Mouse (Mus musculus) thymus, postnatal 14 days (tissue): ENCODE results near the gene Fam155a.

Source experiments
- DNase-seq: peaks from one replicate; pipeline ENCODE4 v3.0.0; 2021

Fam155a gene

DNA sequence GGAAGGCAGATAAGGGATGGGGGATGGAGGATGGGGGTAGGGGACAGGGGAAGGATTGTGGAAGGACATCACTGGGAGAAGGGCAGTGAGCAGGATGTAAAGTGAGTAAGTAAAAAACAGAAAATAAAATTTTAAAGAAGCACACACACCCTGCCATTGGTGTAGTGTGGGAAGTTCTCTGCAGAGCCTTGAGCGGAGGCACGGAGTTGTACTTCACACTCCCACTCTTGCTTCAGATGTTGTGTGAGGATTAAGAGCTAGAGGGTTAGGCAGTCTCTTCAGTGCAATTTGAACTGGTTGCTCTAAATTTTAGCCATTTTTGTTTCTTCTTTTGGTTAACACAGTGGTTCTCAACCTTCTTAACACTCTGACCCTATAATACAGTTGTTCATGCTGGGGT is 114.1 kb downstream of the Fam155a start:
- DNase-seq = no peak

DNA sequence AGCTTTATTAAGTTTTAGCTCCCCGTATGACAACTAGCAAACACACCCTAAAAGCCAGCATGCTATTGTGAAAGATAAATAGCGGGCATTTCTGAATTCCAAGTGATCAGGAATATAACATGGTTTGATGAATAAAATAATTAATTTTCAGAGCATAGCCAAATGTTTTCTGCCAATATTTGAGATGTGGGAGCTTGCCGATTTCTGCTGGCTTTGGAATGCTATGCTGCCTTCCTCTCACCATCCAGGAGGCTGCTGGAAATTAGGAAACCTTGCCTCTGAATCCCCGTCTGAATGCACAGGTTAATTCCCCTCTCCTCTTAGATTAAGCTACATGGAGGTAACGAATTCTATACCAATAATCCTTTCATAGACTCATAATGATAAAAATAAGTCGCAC is 116.1 kb downstream of the Fam155a start:
- no peak for DNase-seq

DNA sequence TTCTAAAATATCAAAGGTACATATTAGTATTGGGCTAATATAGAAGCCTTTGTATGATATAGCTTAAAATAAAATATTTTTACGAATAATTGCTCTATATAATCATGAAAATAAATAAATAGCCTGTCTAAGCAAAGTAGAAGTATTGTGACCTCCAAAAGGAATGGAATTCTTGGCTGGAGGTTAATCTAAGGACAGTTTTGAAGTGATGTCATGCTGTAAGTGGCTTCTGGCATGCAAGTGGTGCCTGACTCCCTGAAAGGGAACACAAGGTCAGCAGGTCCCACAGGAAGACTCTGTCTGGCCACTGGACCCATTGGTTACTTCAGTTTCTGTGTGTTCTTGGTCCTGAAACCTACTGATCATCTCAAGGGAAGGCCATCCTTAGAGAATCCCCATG is 117.3 kb downstream of the Fam155a start:
- no peak for DNase-seq

DNA sequence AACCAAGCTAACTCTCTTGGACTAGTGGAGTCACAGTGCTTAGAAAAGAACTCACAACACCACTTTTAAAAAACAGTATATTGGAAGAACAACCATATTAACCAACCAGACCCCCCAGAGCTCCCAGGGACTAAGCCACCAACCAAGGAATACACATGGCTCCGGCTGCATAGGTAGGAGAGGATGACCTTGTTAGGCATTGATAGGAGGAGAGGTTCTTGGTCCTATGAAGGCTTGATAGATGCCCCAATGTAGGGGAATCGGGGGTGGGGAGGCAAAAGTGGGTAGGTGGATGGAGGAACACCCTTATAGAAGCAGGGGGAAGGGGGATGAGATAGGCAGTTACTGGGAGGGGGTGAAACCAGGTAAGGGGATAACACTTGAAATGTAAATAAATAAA is 132.8 kb downstream of the Fam155a start:
- DNase-seq = no peak

DNA sequence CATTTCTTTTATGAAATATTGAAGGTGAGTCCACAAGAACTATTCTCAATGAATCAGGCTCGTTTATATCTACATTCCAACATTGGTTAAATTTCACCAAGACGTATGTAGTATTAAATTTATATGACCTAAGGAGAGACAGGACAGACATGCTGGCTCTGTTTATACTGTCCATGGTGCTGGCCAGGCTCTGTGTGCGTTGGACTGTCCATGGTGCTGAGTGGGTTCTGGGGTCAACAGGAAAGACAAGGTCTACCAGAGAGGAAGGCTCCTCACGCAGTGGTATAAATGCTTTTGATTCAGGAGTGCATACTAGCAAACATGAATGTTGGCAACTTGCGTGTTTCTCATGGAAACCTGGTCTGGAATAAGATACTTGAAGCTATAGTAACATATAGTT is 135.7 kb downstream of the Fam155a start:
- no peak for DNase-seq

DNA sequence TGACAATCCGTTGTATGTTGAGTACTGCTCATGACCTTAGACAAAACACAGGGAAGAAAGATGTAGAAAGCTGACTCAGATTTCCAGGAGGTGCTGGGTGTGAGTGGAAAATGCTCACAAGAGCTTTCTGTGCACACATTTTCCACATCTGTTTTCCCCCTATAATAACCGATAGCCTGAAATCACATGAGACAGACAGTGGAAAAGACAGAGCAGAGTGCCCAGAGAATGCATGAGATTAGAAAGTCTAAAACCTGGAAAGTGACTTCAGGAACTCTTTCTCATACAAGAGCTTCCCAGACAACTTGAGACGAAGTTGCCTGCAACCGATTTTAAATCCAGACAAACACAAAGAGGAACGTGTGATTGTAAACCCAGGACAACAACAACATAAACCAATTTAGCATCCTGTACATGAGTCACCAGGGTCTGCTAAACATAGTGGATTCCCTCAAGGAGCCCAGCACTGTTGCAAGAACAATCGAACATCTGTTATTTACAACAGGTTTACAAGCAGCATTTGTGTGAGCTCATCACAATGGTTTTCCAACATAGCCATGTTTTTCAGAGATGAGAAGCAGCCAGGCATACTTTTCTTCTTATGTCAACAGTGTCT is 163.8 kb downstream of the Fam155a start:
- DNase-seq = no peak

DNA sequence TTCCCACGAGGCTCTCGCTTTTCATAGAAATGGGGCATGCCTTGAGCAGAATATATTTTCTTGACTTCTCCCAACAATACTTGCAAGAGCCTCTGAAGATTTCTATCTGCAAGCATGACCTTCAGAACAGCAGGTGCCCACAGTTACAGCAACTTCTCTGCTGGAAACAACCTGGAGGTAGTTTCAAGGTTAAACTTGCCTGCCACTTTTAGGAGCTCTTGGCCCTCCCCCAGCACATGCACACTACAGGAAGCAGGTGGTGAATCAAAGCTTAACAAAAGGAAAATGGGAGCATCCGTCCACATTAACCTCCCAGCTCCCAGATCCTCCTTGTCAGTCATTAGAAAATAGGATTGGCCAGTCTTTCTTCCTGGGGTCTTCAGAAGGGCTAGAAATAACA is 175.0 kb downstream of the Fam155a start:
- DNase-seq = no peak

DNA sequence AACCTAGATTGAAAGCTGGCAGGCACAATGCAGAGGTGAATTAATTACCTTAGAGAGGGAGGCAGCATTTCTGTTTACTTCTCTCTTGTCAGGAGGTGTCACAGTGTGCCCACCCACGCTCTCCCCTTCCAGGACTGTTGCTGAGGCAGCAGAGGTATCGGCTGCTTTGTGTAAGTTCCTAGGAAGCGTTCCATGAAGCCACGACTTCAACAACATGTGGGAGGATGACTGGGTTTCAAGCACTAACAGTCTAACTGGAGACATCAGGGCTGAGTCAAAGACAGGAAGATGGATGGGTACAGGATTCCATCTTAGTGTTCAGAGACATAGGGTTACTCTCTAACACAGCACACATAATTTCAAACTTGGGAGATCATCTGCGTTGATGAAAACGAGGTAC is 189.1 kb downstream of the Fam155a start:
- no peak for DNase-seq

DNA sequence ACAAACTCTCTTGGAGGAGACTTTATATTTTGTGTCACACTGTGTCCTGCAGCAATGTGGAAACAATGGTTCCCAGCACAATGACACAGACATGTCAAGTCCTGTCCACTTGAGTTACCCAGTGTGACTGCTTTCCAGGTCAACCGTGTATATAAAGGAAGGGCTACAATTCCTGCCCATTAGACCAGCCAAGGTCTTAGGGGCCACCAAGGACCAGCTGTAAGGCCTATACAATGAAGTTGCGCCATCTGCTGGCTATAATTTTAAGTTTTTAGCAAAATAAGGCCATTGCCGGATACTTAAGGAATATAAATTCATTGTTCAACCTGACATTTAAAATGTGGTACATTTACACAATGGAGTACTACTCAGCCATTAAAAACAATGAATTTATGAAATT is 190.8 kb downstream of the Fam155a start:
- DNase-seq = no peak

DNA sequence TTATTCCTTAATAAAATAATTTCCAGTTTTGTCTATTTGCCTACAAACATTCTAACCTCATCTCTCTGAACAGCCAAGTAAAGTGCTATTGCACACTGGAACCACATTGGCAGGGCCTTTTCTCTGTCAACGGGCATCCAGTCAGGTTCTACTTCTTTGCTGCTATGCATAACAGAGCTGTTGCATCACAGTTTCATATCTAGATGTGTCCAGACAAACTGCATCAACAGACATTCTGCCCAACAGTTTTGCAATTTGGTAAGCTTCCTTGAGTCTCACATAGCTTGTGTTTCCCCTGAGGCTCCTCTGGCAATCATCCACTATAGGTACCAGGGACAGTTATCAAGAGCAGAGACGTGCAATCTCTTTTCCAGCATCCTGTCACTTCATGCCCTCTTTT is 199.0 kb downstream of the Fam155a start:
- DNase-seq = no peak

DNA sequence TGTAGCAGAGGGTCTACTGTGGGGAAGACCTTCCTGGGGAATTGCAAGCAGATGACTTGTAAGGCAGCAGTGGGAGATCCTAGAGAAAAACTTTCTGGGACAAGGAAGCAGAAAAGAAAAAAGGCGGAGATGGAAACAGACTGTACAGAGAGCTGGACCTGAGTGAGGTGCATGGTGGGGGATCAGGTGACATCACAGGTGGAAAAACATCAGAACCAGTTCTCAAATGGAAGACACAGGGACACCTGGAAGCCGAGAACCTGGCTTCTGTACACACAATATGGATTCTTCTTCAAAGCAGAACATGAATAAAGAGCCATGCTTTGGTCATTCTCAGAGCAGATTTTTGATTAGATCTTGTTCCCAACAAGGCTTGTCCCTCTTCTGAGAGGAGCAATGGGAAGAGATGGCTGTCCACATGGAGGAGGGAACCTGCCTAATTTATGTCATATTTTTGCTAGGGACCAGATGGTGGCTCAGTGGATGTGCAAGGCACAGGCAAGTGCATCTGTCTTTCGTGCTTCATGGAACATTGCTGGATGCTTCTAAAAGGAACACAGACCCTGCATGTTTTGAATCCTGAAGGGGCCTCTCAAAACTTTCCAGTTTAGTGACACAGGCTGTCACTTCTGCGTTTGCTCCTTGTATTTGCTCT is 201.3 kb downstream of the Fam155a start:
- DNase-seq = no peak

DNA sequence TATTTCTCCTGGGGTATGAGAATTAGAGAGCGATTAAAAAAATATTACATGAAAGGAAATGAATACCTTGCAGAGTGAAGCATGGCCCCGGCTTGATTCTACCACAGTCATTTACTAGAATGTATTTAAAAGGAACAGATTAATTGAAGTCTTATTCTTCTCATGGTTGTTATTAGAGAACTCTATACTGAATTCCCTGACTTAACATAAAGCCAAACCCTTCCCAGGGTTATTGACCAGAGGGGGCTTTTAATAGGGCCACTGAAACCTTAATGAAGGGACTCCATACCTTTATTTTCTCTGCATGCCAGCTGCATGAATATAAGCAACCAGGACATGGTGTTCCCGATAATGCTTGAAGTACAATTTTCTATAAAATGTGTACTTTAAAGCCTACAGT is 221.8 kb downstream of the Fam155a start:
- DNase-seq = no peak

DNA sequence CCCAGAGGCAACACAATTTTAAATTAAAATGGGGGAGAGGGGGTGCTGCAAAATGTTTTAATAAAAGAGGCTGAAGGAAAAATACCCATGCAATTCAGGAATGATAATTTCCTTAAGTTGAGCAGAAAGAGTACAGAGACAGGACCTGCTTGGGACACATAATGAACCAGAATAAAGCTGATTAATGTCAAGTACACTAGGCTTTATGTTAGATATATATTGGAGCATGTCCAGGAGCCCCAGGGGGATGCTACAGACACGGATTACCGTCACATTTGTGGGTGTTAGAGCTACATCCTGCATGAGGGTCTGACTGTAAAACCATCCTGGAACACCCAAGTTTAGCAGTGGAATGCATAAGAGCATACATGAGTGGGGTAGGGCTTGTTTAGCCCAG is 223.4 kb downstream of the Fam155a start:
- no peak for DNase-seq

DNA sequence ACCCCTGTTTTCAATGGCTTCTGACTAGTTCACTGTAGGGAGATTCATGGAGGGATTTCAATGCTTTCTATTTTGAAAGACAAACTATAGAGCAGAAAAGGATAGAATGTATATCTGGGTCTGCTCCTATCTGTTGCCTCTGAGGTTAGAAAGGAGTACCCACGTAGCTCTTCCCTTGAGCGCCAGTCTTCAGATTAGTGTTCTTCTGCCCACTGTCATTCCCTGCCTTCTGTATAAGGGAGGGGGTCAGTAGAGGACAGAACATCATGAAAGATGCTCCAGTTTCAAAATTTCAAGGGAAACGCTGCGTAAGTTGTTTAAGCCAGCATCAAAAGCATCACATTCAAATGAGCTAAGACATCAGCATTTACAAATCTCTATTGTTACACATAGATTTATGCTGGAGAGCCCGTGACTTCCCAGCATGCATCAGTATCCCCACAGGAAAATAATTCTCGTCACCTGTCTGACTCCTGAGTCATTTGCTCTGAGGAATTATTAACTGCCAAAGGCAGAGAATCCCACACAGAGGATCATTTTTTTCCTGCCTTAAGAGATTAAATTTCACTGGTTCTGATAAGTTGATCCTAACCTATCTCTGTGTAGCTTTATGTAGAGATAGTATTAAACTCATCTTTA is 223.9 kb downstream of the Fam155a start:
- no peak for DNase-seq

DNA sequence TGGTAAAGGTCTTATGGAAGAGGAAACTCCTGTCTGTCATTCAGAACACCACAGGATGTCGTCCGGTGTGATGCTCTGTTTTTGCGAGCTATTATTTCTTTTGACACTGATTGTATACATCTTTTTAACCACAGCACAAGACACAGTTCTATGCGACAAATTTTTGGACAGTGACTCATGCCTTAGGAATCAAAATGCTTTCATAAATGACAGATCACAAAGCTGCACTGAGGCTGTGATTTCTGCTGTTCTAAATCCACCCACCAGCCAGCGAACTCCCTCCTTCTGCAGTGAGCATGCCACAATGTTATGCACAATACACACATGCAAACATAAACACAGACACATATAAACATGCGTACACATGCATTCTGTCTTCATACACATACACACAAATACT is 224.5 kb downstream of the Fam155a start:
- no peak for DNase-seq

DNA sequence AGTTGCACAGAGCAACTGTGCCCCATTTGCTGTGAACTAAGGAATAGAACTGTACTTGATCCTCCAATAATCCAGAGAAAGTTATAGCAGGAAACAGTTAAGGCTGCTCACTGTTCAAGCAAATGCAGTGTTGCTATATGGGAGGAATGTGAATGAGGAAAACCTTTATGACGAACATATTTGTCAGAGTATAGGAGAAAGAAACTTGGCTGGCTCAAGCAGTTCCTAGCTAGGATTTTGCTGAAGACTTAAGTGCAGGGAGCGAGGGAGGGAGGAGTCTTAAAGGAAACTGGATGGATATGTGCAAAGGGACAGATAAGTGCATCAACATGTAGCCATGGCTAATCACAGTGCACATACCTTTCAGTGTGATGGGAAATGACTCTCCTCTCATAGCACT is 225.3 kb downstream of the Fam155a start:
- no peak for DNase-seq

DNA sequence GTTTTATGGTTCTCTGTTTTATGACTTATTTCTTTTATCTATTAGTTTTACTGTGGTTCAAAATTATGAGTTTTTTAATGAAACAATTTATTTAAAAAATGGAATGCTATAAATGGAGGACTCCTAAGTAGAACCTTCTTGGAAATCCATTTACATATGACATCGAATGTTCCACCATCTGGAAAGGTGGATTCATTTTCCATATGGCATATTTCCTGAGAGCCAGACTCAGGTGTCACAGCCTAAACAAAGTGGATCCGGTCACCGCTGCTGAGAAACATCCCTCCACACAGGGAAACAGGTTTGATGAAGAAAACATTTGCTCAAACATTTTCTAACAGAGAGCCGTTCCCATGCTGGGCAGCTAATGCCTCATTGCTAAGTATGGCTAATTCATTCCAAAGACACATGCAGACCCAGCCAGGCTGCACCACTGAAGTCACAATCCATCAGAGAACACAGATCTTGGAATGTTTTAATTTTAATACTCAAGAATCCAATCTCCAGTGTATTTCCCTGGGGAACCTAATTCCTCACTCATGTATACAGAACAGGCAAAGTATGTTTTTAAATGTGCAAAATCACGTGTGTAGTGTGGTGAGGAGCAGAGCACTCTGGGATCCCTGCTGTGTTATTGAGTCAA is 235.1 kb downstream of the Fam155a start:
- no peak for DNase-seq

DNA sequence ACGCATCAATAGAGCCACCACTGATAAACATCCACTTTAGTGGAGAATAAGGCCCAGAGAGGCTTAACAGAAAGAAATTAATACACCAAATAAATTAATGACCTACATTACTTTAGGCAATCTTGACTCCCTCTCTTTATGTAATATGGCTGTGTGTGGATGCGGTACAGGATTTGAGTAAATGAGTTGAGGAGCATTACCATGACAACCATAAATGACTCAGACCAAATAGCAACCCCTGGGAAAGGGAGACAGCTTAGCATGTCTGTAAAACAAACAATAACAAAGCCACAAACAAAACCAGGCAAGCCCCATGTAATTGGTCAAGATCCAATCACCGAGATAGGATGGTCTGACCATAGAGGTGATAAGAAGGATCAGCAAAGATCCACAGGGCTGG is 244.4 kb downstream of the Fam155a start:
- DNase-seq = no peak

DNA sequence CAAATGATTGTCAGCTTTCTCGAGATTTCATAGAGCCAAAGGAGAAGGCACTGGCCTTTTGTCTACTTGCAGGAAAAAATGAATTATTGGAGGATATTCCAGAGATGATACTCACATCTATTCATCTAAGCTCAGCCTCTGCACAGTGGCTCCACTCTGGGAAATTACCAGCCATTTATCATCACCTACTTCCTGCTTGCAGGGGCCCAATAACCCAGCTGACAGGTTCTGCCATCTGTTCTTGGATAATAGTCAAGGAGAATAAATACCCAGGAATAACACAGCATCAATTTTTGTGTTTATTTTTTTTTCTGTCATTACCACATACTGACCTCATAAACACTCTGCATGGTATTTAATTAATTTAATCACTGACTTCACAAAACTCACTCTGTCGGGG is 249.4 kb downstream of the Fam155a start:
- no peak for DNase-seq

DNA sequence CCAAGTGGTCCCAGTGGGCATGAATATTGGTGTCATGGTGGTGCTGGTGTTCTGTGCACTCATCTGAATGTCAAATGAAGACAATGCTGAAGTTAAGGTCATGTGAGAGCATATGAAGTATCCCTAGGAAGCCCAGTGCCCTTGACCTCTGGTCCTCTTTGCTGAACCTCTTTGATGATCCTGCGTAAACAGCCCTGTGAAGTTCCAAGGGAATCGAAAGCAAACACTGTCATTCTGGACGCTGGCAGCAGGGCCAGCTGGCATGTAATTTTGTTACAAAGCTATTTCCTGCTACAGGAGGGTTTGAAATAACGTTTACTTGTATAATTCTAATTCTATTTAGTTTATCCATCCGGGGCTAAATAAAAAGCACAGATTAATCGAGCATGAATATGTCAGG is 270.2 kb downstream of the Fam155a start:
- DNase-seq = no peak

DNA sequence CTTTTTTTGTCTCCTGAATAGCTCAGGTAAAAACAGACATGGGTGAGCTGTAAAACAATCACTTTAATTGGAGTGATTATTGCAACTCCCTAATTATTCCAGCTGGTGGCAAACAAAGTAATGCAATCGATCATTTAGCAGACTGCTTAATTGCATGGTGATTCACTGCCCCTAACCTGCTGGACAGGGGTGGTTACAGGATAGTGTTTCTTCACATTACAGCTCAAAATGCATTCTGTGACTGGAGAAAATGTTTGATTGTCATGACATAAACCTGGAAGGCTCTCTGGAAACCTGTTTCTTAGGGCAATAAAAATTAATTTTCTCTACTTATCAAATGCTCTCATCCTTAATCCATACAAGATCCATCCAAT is 276.7 kb downstream of the Fam155a start:
- no peak for DNase-seq

DNA sequence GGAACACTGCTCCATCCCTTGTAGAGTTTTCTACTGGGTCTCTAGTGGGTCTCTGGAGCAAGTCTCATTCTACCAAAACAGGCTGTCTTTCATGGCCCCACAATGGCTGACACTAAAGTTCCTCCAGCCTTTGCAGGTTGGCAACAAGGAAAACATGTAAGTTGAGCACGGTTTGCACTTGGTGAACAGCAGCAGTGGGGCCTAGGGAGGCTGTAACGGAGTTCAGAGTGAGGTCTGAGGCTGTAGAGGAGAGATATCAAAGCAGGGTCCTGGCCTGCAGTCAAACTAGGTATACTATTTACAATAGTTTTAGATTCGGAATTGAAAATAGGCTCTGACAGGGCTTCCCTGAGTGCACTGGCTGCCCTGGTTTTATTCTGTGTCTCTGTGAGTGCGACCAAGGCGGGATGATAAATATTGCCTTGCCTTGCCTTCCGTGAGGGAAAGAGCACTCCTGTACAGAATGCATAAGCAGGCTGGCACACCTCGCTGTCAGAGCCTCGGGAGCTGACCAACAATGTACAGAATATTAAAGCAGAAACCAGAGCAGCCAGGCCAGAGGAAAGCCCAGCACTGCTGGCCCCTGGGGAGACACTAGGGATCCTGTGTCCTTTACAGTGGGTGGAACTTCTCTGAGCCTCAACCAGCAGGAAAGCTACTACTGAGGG is 277.3 kb downstream of the Fam155a start:
- DNase-seq = no peak

DNA sequence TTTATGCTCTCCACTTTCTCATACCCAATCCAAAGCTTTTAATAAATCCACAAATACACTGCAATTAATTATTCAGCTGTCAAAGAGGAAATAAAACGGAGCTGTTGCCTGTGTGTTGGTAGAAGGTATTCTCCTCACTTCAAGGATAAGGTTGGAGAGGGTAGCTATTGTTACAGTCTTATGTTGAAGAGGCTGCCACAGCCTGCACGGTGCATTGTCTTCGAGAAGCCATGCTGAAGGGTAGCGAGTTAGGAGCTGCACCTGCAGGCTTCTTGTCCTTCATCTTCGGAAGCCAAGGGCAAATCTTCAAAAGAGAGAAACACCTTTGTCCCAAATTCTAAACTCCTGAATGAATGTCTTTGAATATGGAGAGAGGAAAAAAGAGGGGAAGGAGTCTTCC is 288.4 kb downstream of the Fam155a start:
- no peak for DNase-seq

DNA sequence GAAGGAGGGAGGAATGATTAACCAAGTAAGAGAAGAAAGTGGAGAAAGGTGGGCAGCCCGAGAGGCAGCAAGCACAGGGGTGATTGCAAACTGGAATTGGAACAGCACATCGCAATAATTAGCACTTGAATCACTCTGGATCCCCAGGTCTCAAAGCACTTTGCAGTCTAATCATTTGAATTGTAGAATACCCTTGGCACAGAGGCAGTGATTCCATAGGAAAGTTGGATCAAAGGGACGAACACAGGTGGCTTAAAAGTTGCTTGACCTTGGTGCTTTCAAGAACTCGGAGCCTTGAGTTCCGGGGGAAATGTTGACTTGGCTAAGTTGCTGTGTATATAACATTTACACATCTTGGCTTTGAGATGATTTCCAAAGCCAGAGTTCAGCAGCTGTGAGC is 299.7 kb downstream of the Fam155a start:
- no peak for DNase-seq
